Mouse (Mus musculus): ENCODE measurements around the gene Rapgef1.

DNA sequence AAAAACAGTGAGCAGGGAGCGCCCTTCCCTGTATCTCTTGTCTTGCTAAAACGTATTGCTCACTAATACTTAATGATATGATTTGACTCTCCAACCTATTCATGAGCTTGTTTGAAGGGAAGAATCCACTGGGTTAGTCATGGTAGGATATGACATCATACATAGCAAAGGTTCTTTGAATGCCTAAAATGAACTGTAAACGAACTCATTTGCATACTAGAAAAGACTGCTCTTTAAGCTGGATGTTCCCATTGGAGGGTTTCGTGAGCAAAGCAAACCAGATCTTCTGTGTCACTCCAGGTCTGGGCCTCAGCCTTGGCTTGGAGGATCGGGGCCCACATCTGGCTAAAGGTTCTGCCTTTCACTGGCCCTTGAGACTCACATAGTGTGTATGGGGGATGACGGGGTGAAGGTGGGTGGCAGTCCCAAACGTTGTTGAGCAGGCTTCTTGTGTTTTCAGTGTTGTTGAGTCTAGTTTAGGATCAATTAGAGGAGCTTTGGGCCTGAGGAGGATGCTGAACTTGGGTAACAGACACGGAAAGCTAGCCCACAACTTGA is 515 bp upstream of the Rapgef1 start:
- TF ChIP-seq CTCF (IDR thresholded peaks at IDR 0.05; ENCODE audit: control insufficient read depth, insufficient read depth, low read length): no peak
- no peak for TF ChIP-seq POLR2A (IDR thresholded peaks at IDR 0.05; ENCODE audit: borderline replicate concordance, control insufficient read depth, low read depth, low read length)
